Mouse (Mus musculus): ENCODE results near the gene Zbtb24. TPM values are rescaled to one million over a fixed set of nuclear protein-coding genes. Genes with fewer than 3 reads are reported as not detected.
A peak's percentile ranks its signal among the peaks of the same experiment; 100 is the strongest.

Zbtb24 gene
- polyA plus RNA-seq, 1 experiment from 2014 or later = 23.6 TPM

GRCm38 (mm10) chr10:41467325-41467724 is 17.1 kb downstream of the Zbtb24 start:
- no peaks in the 10 kb centered on the region for H3K4me1 ChIP-seq (replicated peaks)
- H3K27ac ChIP-seq = no peak overlapping the region
- ATAC-seq (ENCODE audit: insufficient number of reproducible peaks, insufficient read depth, low FRiP score, low TSS enrichment, low read depth) = no peak
- no peak overlapping the region for H3K4me3 ChIP-seq (replicated peaks)
- 30% methylated on average over 6 of the region's 6 CpGs for WGBS
- no peaks in the 10 kb centered on the region for H3K9me3 ChIP-seq
- no peak overlapping the region for H3K9ac ChIP-seq (replicated peaks)
- H3K36me3 ChIP-seq = peaks cover 47% of the 10 kb centered on the region
- no peaks in the 10 kb centered on the region for H3K27me3 ChIP-seq
- no peak overlapping the region for H3K4me2 ChIP-seq

GRCm38 (mm10) chr10:41470693-41471092 is 20.5 kb downstream of the Zbtb24 start:
- H3K27me3 ChIP-seq = no peaks in the 10 kb centered on the region
- H3K4me1 ChIP-seq (replicated peaks) = peaks cover 13% of the 10 kb centered on the region
- no peaks in the 10 kb centered on the region for H3K9me3 ChIP-seq
- WGBS = 77% methylated on average over 3 of the region's 3 CpGs
- no peak overlapping the region for H3K4me3 ChIP-seq (replicated peaks)
- no peak overlapping the region for H3K27ac ChIP-seq
- H3K9ac ChIP-seq (replicated peaks) = no peak overlapping the region
- H3K4me2 ChIP-seq = no peak overlapping the region
- H3K36me3 ChIP-seq = peaks cover 25% of the 10 kb centered on the region
- ATAC-seq (ENCODE audit: insufficient number of reproducible peaks, insufficient read depth, low FRiP score, low TSS enrichment, low read depth) = no peak

GRCm38 (mm10) chr10:41472534-41472933 is 22.4 kb downstream of the Zbtb24 start:
- Histone ChIP-seq H3K4me1 (replicated peaks) (peaks cover 22% of the 10 kb centered on the region), H3K9me3 (no peaks in the 10 kb centered on the region), H3K4me3 (replicated peaks) (no peak overlapping the region), H3K36me3 (peaks cover 11% of the 10 kb centered on the region; the same call in 1 of the 2 replicates), H3K4me2 (no peak overlapping the region), H3K9ac (replicated peaks) (no peak overlapping the region), H3K27ac (no peak overlapping the region), H3K27me3 (no peaks in the 10 kb centered on the region)
- no peak for ATAC-seq (ENCODE audit: insufficient number of reproducible peaks, insufficient read depth, low FRiP score, low TSS enrichment, low read depth)

GRCm38 (mm10) chr10:41472962-41473481 is 22.8 kb downstream of the Zbtb24 start:
- no peak overlapping the region for H3K4me3 ChIP-seq (replicated peaks)
- peaks cover 9% of the 10 kb centered on the region; the same call in 1 of the 2 replicates for H3K36me3 ChIP-seq
- H3K4me1 ChIP-seq (replicated peaks) = peaks cover 26% of the 10 kb centered on the region
- ATAC-seq (ENCODE audit: insufficient number of reproducible peaks, insufficient read depth, low FRiP score, low TSS enrichment, low read depth) = no peak
- no peak overlapping the region for H3K27ac ChIP-seq
- H3K4me2 ChIP-seq = no peak overlapping the region
- whole genome bisulfite sequencing = 70% methylated on average over 5 of the region's 5 CpGs
- H3K27me3 ChIP-seq = no peaks in the 10 kb centered on the region
- H3K9me3 ChIP-seq = no peaks in the 10 kb centered on the region
- no peak overlapping the region for H3K9ac ChIP-seq (replicated peaks)

GRCm38 (mm10) chr10:41473782-41474468 is 23.7 kb downstream of the Zbtb24 start:
- Histone ChIP-seq H3K4me3 (replicated peaks) (no peak overlapping the region), H3K4me2 (no peak overlapping the region), H3K36me3 (peaks cover 5% of the 10 kb centered on the region), H3K27me3 (no peaks in the 10 kb centered on the region), H3K9me3 (no peaks in the 10 kb centered on the region), H3K9ac (replicated peaks) (no peak overlapping the region), H3K27ac (no peak overlapping the region), H3K4me1 (replicated peaks) (peaks cover 30% of the 10 kb centered on the region)
- ATAC-seq (ENCODE audit: insufficient number of reproducible peaks, insufficient read depth, low FRiP score, low TSS enrichment, low read depth) = no peak
- WGBS = 78% methylated on average over 6 of the region's 6 CpGs

GRCm38 (mm10) chr10:41474981-41475391 is 24.8 kb downstream of the Zbtb24 start:
- H3K27me3 ChIP-seq = no peaks in the 10 kb centered on the region
- H3K27ac ChIP-seq = peak overlapping the region; percentile 81
- ATAC-seq (ENCODE audit: insufficient number of reproducible peaks, insufficient read depth, low FRiP score, low TSS enrichment, low read depth) = no peak
- peaks cover 16% of the 10 kb centered on the region for H3K36me3 ChIP-seq
- no peaks in the 10 kb centered on the region for H3K9me3 ChIP-seq
- H3K4me2 ChIP-seq = no peak overlapping the region
- WGBS = 41% methylated on average over 1 of the region's 1 CpGs
- peaks cover 30% of the 10 kb centered on the region for H3K4me1 ChIP-seq (replicated peaks)
- H3K9ac ChIP-seq (replicated peaks) = no peak overlapping the region
- no peak overlapping the region for H3K4me3 ChIP-seq (replicated peaks)

- ATAC-seq (ENCODE audit: insufficient number of reproducible peaks, insufficient read depth, low FRiP score, low TSS enrichment, low read depth) = peak; percentile 81
- H3K4me2 ChIP-seq = peak within 1 kb of the TSS; percentile 92
- peak within 1 kb of the TSS; percentile 91 for H3K27ac ChIP-seq
- no peaks in the 10 kb centered on the region for H3K27me3 ChIP-seq
- H3K9ac ChIP-seq (replicated peaks) = peak within 1 kb of the TSS; percentile 75
- peak within 1 kb of the TSS; percentile 68 for H3K4me3 ChIP-seq (replicated peaks)
- under 1% methylated on average over 35 of the region's 35 CpGs for WGBS
- H3K36me3 ChIP-seq = peaks cover 30% of the 10 kb centered on the region
- H3K4me1 ChIP-seq (replicated peaks) = peaks cover 30% of the 10 kb centered on the region
- H3K9me3 ChIP-seq = no peaks in the 10 kb centered on the region
Measured at GRCm38 (mm10) chr10:41476171-41477017, 26.2 kb downstream of the Zbtb24 start, which contains the start of gene Mical1. Gene Mical1, plus strand, starts transcription at chr10:41476314.

GRCm38 (mm10) chr10:41477018-41477277 is 26.8 kb downstream of the Zbtb24 start:
- peak overlapping the region; percentile 68 for H3K4me3 ChIP-seq (replicated peaks)
- H3K9ac ChIP-seq (replicated peaks) = peak overlapping the region; percentile 75
- peaks cover 30% of the 10 kb centered on the region for H3K4me1 ChIP-seq (replicated peaks)
- H3K27me3 ChIP-seq = no peaks in the 10 kb centered on the region
- H3K27ac ChIP-seq = peak overlapping the region; percentile 91
- peaks cover 35% of the 10 kb centered on the region for H3K36me3 ChIP-seq
- no peak for ATAC-seq (ENCODE audit: insufficient number of reproducible peaks, insufficient read depth, low FRiP score, low TSS enrichment, low read depth)
- H3K4me2 ChIP-seq = peak overlapping the region; percentile 92
- no peaks in the 10 kb centered on the region for H3K9me3 ChIP-seq
- WGBS = 2% methylated on average over 9 of the region's 9 CpGs

- 2% methylated on average over 20 of the region's 20 CpGs for WGBS
- peak overlapping the region; percentile 75 for H3K9ac ChIP-seq (replicated peaks)
Measured at GRCm38 (mm10) chr10:41477278-41478181, 27.3 kb downstream of the Zbtb24 start.

GRCm38 (mm10) chr10:41479961-41480360 is 29.8 kb downstream of the Zbtb24 start:
- H3K4me2 ChIP-seq = no peak overlapping the region
- H3K27me3 ChIP-seq = no peaks in the 10 kb centered on the region
- H3K4me3 ChIP-seq (replicated peaks) = no peak overlapping the region
- H3K9ac ChIP-seq (replicated peaks) = no peak overlapping the region
- WGBS = 94% methylated on average over 3 of the region's 3 CpGs
- H3K36me3 ChIP-seq = peaks cover 65% of the 10 kb centered on the region
- no peak overlapping the region for H3K27ac ChIP-seq
- no peaks in the 10 kb centered on the region for H3K9me3 ChIP-seq
- H3K4me1 ChIP-seq (replicated peaks) = peaks cover 25% of the 10 kb centered on the region
- ATAC-seq (ENCODE audit: insufficient number of reproducible peaks, insufficient read depth, low FRiP score, low TSS enrichment, low read depth) = no peak

More at GRCm38 (mm10) chr10:41477278-41478181, 27.3 kb downstream of the Zbtb24 start:
- Histone ChIP-seq H3K4me3 (replicated peaks) (peak overlapping the region; percentile 68), H3K36me3 (peaks cover 41% of the 10 kb centered on the region), H3K27me3 (no peaks in the 10 kb centered on the region), H3K27ac (peak overlapping the region; percentile 91), H3K4me1 (replicated peaks) (peaks cover 30% of the 10 kb centered on the region), H3K9me3 (no peaks in the 10 kb centered on the region), H3K4me2 (peak overlapping the region; percentile 92)
- 0 out of 2 replicates have a peak, but pooled peaks have one; percentile 11 for ATAC-seq (ENCODE audit: insufficient number of reproducible peaks, insufficient read depth, low FRiP score, low TSS enrichment, low read depth)

Data from limb, embryonic 12.5 days (tissue).